Mouse (Mus musculus) ovary, adult 18-20 months (tissue): ENCODE data around the gene Atpaf1.
A peak's percentile ranks its signal among the peaks of the same experiment; 100 is the strongest.

Experiments used
- DNase-seq: peaks from one replicate; pipeline ENCODE4 v3.0.0; 2022; ENCODE audit warnings: low spot score, mixed read lengths

The Atpaf1 gene

GRCm38 (mm10) chr4:115812326-115812725 lies 27.7 kb downstream of the Atpaf1 start:
- DNase-seq, result no peak

GRCm38 (mm10) chr4:115815606-115816005 lies 31.0 kb downstream of the Atpaf1 start:
- no peak for DNase-seq

- no peak for DNase-seq
Observed at GRCm38 (mm10) chr4:115820199-115820598, 35.6 kb downstream of the Atpaf1 start.

- DNase-seq, result no peak
Observed at GRCm38 (mm10) chr4:115820944-115821343, 36.3 kb downstream of the Atpaf1 start.

- no peak for DNase-seq
Observed at GRCm38 (mm10) chr4:115821431-115821830, 36.8 kb downstream of the Atpaf1 start.

GRCm38 (mm10) chr4:115821928-115822327 lies 37.3 kb downstream of the Atpaf1 start:
- no peak for DNase-seq

GRCm38 (mm10) chr4:115824178-115824577 lies 39.6 kb downstream of the Atpaf1 start:
- DNase-seq, result no peak

GRCm38 (mm10) chr4:115825271-115825670 lies 40.7 kb downstream of the Atpaf1 start:
- DNase-seq, result no peak

GRCm38 (mm10) chr4:115827066-115827465 lies 42.5 kb downstream of the Atpaf1 start:
- no peak for DNase-seq

- no peak for DNase-seq
Observed at GRCm38 (mm10) chr4:115827535-115827887, 42.9 kb downstream of the Atpaf1 start.

GRCm38 (mm10) chr4:115827888-115828571 lies 43.4 kb downstream of the Atpaf1 start, which contains the start of gene Mob3c:
Gene Mob3c (plus strand): TSS chr4:115828092.
- DNase-seq, result peak; percentile 71

- no peak for DNase-seq
Observed at GRCm38 (mm10) chr4:115828572-115828902, 43.9 kb downstream of the Atpaf1 start.

- no peak for DNase-seq
Observed at GRCm38 (mm10) chr4:115830491-115830890, 45.9 kb downstream of the Atpaf1 start.

GRCm38 (mm10) chr4:115831221-115831620 lies 46.6 kb downstream of the Atpaf1 start:
- no peak for DNase-seq

GRCm38 (mm10) chr4:115832040-115832439 lies 47.4 kb downstream of the Atpaf1 start:
- no peak for DNase-seq

- no peak for DNase-seq
Observed at GRCm38 (mm10) chr4:115835576-115835975, 51.0 kb downstream of the Atpaf1 start.

- no peak for DNase-seq
Observed at GRCm38 (mm10) chr4:115838196-115838595, 53.6 kb downstream of the Atpaf1 start.

GRCm38 (mm10) chr4:115838696-115839641 lies 54.4 kb downstream of the Atpaf1 start, which contains the start of gene Mknk1:
Gene Mknk1 (plus strand): TSS chr4:115839198.
- peak; percentile 88 for DNase-seq

- no peak for DNase-seq
Observed at GRCm38 (mm10) chr4:115839956-115840355, 55.3 kb downstream of the Atpaf1 start.

GRCm38 (mm10) chr4:115840842-115841241 lies 56.2 kb downstream of the Atpaf1 start:
- DNase-seq, result no peak

GRCm38 (mm10) chr4:115846656-115847055 lies 62.0 kb downstream of the Atpaf1 start:
- no peak for DNase-seq

GRCm38 (mm10) chr4:115847377-115847776 lies 62.8 kb downstream of the Atpaf1 start:
- no peak for DNase-seq

- DNase-seq, result no peak
Observed at GRCm38 (mm10) chr4:115848083-115848482, 63.5 kb downstream of the Atpaf1 start.
